Mouse (Mus musculus): ENCODE measurements at regions not wholly inside any gene's neighbourhood (a gene's known extent, or its start where the extent isn't known, plus 50 kb on each side); places are given as distances from the start of the nearest gene placed in this dataset.

DNA sequence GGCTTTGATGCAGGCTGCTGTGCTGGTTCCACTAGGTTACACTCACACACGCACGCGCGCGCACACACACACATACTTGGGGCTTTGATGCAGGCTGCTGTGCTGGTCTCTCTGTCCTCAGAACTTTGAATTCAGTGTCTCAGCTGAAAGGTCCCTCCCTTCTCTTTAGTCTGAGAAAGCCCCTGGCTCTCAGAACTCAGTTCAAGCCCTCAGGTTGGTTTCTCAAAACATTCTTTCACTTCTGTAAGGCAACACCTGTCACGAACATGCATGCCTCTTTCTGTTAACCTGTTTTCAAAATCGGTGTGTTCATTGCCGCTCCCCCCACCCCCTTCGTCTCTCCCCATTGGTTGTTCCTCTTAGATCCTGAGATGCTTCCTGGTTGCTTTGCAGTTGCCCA, 118.8 kb upstream of the Ccnd2 start:
- Histone ChIP-seq H3K27ac (ENCODE audit: insufficient read depth, low read depth, low read length) (no peak overlapping the region), H3K4me3 (ENCODE audit: insufficient read depth, low read length) (no peak overlapping the region), H3K4me1 (ENCODE audit: control insufficient read depth, insufficient read depth, low read length) (peaks cover 5% of the 10 kb centered on the region)
- TF ChIP-seq CTCF (IDR thresholded peaks at IDR 0.05; ENCODE audit: low read depth, low read length) = no peak
- no peak for TF ChIP-seq POLR2A (IDR thresholded peaks at IDR 0.05; ENCODE audit: borderline replicate concordance, low read depth, low read length)

DNA sequence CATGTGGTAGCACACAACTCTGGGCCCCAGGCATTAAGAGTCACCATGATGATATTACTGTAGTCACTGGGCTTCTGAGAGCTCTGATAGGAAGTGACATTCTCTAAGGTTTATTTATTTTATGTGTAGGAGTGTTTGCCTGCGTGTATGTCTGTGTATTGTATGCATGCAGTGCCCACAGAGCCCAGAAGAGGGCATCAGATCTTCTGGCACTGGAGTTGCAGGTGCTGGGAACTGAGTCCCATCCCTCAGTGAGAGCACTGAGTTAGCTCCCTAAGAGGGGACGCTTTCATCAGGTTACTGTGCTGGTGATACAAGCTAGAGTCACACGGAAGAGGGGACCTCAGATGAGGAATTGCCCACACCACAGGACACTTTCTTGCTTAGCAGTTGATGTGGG, 119.4 kb upstream of the Ccnd2 start:
- Histone ChIP-seq H3K4me3 (ENCODE audit: insufficient read depth, low read length) (no peak overlapping the region), H3K4me1 (ENCODE audit: control insufficient read depth, insufficient read depth, low read length) (peaks cover 4% of the 10 kb centered on the region), H3K27ac (ENCODE audit: insufficient read depth, low read depth, low read length) (no peak overlapping the region)
- TF ChIP-seq POLR2A (IDR thresholded peaks at IDR 0.05; ENCODE audit: borderline replicate concordance, low read depth, low read length) (no peak), CTCF (IDR thresholded peaks at IDR 0.05; ENCODE audit: low read depth, low read length) (no peak)

DNA sequence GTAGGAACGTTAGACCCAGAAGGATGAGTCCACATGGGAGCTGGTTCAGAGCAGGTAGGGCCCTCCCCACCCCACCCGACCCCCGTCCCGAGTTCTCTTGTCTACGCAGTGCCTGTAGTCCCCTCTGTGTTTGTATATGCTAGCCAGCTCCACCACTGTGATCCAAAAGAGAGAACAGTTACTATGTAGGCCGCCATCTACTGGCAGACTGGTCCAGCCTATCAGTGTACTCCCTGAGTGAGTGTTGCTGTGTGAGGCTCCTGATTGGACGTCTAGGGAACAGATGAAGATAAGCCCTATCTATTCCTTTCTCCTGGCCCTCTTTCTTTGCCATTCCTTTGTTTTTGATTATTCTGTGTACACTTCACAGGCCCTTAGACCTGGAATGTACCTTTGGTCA, 120.6 kb upstream of the Ccnd2 start:
- Histone ChIP-seq H3K4me3 (ENCODE audit: insufficient read depth, low read length) (no peak overlapping the region), H3K4me1 (ENCODE audit: control insufficient read depth, insufficient read depth, low read length) (no peaks in the 10 kb centered on the region), H3K27ac (ENCODE audit: insufficient read depth, low read depth, low read length) (no peak overlapping the region)
- TF ChIP-seq POLR2A (IDR thresholded peaks at IDR 0.05; ENCODE audit: borderline replicate concordance, low read depth, low read length) (no peak), CTCF (IDR thresholded peaks at IDR 0.05; ENCODE audit: low read depth, low read length) (no peak)

DNA sequence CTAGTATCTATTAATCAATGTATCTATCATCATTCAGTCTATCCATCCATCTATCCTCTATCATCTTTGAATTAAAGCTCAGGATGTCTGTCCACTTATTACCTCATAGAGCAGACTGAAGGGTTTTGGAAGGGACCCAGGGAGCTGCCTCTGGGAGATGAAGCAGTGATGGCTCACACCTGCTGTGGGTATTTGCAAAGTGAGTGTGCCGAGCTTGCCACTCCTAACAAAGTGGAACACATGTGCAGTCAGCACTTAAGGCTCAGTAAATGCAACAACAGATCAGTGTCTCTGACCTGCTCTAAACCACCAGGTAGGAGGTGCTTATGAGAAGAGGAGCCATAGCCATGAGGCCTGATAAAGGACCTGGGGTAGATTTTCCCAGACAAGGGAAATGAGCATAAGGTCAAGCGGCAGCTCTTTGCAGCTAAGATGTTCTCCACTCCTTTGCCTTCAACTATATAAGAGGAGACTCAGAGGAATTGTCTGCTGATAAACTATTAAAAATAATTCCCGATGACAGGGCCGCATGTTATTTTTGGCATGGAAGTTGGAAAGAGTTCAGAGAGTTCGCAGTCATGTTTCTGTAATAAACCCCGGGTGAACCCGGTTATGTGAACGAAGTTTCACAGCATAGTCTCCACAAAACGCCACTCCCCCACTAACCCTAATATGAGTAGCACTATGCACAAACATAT, 122.9 kb upstream of the Ccnd2 start:
- no peak for TF ChIP-seq POLR2A (IDR thresholded peaks at IDR 0.05; ENCODE audit: borderline replicate concordance, low read depth, low read length)
- no peak for TF ChIP-seq CTCF (IDR thresholded peaks at IDR 0.05; ENCODE audit: low read depth, low read length)

DNA sequence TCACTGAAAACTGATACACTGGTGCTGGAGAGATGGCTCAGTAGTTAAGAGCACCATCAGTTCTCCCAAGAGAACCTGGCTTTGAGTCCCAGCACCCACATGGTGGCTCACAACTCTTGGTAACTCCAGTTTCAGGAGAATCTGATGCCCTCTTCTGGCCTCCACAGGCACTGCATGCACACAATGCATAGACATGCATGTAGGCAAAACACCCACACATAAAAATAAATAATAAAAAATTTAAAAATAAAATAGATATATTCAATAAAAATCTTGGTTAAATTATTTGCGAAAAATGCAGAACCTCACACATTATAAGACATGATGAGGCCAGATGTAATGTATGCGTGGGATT, 123.4 kb upstream of the Ccnd2 start:
- H3K4me3 ChIP-seq (ENCODE audit: insufficient read depth, low read length) = no peak overlapping the region
- H3K4me1 ChIP-seq (ENCODE audit: control insufficient read depth, insufficient read depth, low read length) = no peaks in the 10 kb centered on the region
- TF ChIP-seq POLR2A (IDR thresholded peaks at IDR 0.05; ENCODE audit: borderline replicate concordance, low read depth, low read length) (no peak), CTCF (IDR thresholded peaks at IDR 0.05; ENCODE audit: low read depth, low read length) (no peak)
- H3K27ac ChIP-seq (ENCODE audit: insufficient read depth, low read depth, low read length) = no peak overlapping the region

More for the DNA sequence above, 122.9 kb upstream of the Ccnd2 start:
- Histone ChIP-seq H3K27ac (ENCODE audit: insufficient read depth, low read depth, low read length) (no peak overlapping the region), H3K4me3 (ENCODE audit: insufficient read depth, low read length) (no peak overlapping the region), H3K4me1 (ENCODE audit: control insufficient read depth, insufficient read depth, low read length) (no peaks in the 10 kb centered on the region)

DNA sequence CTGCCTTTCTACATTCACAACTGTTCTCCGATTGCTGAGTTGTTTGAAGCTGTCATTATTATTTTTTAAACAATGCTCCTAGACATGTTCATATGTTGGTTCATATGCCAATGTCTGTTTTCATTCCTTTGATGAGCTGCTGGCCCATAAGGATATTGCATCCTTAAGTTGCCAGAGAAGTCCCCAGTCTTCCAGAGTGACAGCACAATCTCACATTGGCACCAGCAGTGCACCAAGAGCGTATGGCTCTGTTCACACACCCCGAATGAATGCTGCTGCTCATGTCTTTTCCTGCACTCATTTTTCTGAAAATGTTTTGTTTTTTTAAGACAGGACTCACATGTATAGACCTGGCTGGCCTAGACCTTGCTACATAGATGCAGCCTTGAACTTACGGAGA, 124.4 kb upstream of the Ccnd2 start:
- Histone ChIP-seq H3K4me3 (ENCODE audit: insufficient read depth, low read length) (no peak overlapping the region), H3K27ac (ENCODE audit: insufficient read depth, low read depth, low read length) (no peak overlapping the region), H3K4me1 (ENCODE audit: control insufficient read depth, insufficient read depth, low read length) (no peaks in the 10 kb centered on the region)
- no peak for TF ChIP-seq POLR2A (IDR thresholded peaks at IDR 0.05; ENCODE audit: borderline replicate concordance, low read depth, low read length)
- no peak for TF ChIP-seq CTCF (IDR thresholded peaks at IDR 0.05; ENCODE audit: low read depth, low read length)

DNA sequence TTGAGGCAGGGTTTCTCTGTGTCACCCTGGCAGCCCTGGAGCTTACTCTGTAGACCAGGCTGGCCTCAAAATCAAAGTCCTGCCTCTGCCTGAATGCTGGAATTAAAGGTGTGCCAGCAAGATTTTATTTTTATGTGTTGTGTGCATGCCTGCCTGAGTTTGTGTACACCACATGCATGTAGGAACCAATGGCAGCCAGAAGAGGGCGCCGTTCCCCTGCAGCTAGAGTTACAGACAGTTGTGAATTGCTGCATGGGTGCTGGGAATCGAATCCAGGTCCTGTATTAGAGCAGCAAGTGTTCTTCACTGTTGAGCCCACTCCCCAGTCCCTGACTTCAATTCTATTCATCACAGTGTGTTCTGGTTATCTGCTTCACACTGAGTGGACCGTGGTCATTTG, 126.4 kb upstream of the Ccnd2 start:
- TF ChIP-seq CTCF (IDR thresholded peaks at IDR 0.05; ENCODE audit: low read depth, low read length) (no peak), POLR2A (IDR thresholded peaks at IDR 0.05; ENCODE audit: borderline replicate concordance, low read depth, low read length) (no peak)
- H3K4me1 ChIP-seq (ENCODE audit: control insufficient read depth, insufficient read depth, low read length) = no peaks in the 10 kb centered on the region
- no peak overlapping the region for H3K27ac ChIP-seq (ENCODE audit: insufficient read depth, low read depth, low read length)

DNA sequence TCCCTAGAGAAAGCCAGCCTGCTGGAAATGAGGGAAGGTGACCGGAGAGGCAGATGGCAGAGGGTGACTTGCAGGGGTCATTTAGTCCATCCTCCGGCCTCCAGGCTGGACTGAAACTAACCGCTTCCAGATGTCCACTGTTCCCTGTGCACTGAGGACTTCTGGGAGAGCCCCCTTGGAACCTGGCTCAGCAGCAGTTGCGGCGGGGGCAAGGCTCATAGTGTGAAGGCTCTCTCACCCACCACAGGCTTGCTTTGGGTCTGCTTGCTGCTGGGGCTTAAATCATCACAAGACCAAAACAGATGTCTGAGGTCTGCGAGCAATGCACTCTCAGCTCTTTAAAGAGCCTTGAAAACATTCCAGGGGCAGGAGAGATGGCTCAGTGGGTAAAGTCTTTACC, 132.2 kb upstream of the Ccnd2 start:
- TF ChIP-seq CTCF (IDR thresholded peaks at IDR 0.05; ENCODE audit: low read depth, low read length) (no peak), POLR2A (IDR thresholded peaks at IDR 0.05; ENCODE audit: borderline replicate concordance, low read depth, low read length) (no peak)
- Histone ChIP-seq H3K27ac (ENCODE audit: insufficient read depth, low read depth, low read length) (no peak overlapping the region), H3K4me1 (ENCODE audit: control insufficient read depth, insufficient read depth, low read length) (no peaks in the 10 kb centered on the region), H3K4me3 (ENCODE audit: insufficient read depth, low read length) (no peak overlapping the region)

More for the DNA sequence above, 126.4 kb upstream of the Ccnd2 start:
- no peak overlapping the region for H3K4me3 ChIP-seq (ENCODE audit: insufficient read depth, low read length)

DNA sequence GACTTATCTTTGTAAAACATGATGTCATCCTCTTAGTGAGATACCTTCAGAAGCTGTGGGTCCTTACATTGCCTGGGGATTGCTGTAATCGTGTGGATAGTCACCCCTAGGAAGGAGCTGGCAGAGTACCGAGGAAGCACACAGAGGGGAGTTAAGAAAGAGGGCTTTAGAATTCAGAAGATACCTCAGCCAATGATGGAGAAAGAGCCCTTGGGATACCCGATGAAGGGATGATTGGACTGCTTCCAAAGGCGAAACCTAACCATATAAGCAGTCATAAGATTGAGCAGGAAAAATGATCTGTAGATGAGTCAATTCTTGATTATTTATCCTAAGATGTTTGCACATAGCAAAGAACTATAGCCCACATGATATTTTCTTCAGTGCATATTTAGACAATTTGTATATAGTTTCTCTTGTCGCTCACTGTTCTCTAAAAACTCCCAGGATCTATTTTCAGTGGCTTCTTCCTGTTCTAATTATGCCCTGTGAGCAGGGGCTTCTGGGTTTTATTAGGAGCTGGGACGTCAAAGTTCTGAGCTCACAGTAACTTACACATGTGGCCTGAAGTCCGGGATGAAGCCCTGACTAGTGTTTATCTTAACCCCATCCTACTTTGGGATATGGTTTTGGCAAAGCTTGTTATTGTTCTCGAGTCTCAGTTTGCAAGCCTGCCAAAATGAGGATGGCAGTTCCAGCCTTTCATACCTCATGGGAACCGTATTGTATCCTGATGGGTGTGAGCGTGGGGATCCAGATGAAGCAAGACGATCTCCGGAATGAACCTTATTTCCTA, 134.9 kb upstream of the Ccnd2 start:
- TF ChIP-seq POLR2A (IDR thresholded peaks at IDR 0.05; ENCODE audit: borderline replicate concordance, low read depth, low read length) (no peak), CTCF (IDR thresholded peaks at IDR 0.05; ENCODE audit: low read depth, low read length) (no peak)
- Histone ChIP-seq H3K4me3 (ENCODE audit: insufficient read depth, low read length) (no peak overlapping the region), H3K27ac (ENCODE audit: insufficient read depth, low read depth, low read length) (no peak overlapping the region)

DNA sequence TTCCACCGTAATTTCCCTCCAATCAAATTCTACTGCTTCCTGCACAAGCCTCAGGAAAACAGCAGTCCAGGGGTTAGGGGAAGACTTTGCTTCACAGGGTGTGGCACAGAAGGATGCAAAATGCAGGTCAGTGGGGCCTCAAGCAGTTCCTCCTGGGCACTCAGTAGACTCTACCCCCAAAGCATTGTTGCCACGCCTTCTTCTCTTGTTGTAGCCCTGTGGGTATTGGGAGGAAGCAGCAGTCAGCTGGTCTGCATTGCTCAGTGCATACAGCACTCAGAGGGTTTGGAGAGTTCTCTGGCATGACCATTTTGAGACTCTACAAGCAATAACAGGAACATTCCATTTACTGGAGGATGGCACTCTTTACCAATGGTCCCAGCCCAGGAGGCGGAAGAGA, 137.0 kb upstream of the Ccnd2 start:
- no peak overlapping the region for H3K4me3 ChIP-seq (ENCODE audit: insufficient read depth, low read length)
- H3K27ac ChIP-seq (ENCODE audit: insufficient read depth, low read depth, low read length) = no peak overlapping the region
- no peaks in the 10 kb centered on the region for H3K4me1 ChIP-seq (ENCODE audit: control insufficient read depth, insufficient read depth, low read length)
- TF ChIP-seq CTCF (IDR thresholded peaks at IDR 0.05; ENCODE audit: low read depth, low read length) (no peak), POLR2A (IDR thresholded peaks at IDR 0.05; ENCODE audit: borderline replicate concordance, low read depth, low read length) (no peak)

More for the DNA sequence above, 134.9 kb upstream of the Ccnd2 start:
- no peaks in the 10 kb centered on the region for H3K4me1 ChIP-seq (ENCODE audit: control insufficient read depth, insufficient read depth, low read length)
